Mouse (Mus musculus) brain, embryonic 14.5 days (tissue): Measurements from ENCODE around the gene Sh3d19.

ENCODE experiments used
- CTCF ChIP-seq: fragments of 200-500 bp; IDR thresholded peaks from 2 replicates; pipeline ENCODE4 v1.5.1; 2012; ENCODE audit warnings: inconsistent platforms, mild to moderate bottlenecking, moderate library complexity, borderline replicate concordance; ENCODE audit not compliant: insufficient read depth, insufficient read length; ENCODE audit errors: extremely low read depth
- POLR2A ChIP-seq: fragments of 200-500 bp; IDR thresholded peaks from 2 replicates; pipeline ENCODE4 v1.6.1; 2012; ENCODE audit warnings: mild to moderate bottlenecking, inconsistent platforms, borderline replicate concordance; ENCODE audit not compliant: poor library complexity, insufficient read depth, insufficient read length, severe bottlenecking; ENCODE audit errors: extremely low read depth

DNA sequence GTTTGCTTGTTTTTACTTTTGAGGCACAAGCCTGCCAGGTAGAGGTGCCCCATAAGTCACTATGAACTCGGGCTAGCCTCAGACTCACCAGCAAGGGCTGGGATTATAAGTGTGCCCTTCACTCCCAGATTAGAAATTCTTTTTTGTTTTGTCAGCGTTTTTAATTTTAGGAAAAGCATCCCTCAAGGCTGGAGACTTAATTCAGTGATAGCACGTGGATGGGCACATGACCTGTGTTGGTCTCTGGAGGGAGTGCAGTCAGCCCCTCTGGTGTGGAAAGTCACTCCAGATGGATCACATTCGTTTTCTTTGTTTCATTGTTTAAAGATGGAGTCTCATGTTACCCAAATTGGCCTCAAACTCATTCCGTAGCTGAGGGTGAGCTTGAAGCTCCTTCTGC, 102.0 kb downstream of the Sh3d19 start:
- no peak for TF ChIP-seq CTCF
- TF ChIP-seq POLR2A, result no peak
